Mouse (Mus musculus) 3T3-L1 (cell line): ENCODE data around the gene Phf14.
A peak's percentile ranks its signal among the peaks of the same experiment; 100 is the strongest.
"Not testable (repeated sequence)": the region's sequence is repeated elsewhere in the genome, so short reads cannot be mapped to it uniquely, and the experiment has no call there.

Experiments used
- DNase-seq: peaks from one replicate; pipeline ENCODE4 v3.0.0-alpha.2; 2015; ENCODE audit warnings: low read depth, low spot score

Phf14 gene

GRCm38 (mm10) chr6:11907269-11908032, at the start of gene Phf14, which contains the start of gene Ndufa4:
Phf14 (plus strand) TSS chr6:11907809.
Ndufa4 (minus strand) TSS chr6:11907497.
- DNase-seq = peak; percentile 96

DNA sequence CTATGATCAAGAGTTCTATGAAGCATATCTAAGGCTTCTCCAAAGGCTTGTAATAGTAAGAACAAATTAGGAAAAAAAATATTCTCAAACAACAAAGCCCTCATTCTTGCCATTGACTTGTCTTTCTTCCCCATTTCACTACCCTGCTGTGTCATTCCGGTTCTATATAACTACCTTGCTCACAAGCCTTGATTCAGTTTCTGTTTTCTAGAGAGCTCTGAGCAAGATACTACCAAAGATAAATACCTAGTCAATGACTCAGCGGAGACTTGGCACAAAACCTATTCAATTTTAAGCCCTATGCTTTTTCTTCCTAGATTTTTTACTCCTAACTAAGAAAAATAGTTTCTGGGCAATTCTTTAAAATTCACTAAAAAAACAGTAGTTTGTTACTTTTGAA, 32.2 kb upstream of the Phf14 start:
- DNase-seq = not testable (repeated sequence)

DNA sequence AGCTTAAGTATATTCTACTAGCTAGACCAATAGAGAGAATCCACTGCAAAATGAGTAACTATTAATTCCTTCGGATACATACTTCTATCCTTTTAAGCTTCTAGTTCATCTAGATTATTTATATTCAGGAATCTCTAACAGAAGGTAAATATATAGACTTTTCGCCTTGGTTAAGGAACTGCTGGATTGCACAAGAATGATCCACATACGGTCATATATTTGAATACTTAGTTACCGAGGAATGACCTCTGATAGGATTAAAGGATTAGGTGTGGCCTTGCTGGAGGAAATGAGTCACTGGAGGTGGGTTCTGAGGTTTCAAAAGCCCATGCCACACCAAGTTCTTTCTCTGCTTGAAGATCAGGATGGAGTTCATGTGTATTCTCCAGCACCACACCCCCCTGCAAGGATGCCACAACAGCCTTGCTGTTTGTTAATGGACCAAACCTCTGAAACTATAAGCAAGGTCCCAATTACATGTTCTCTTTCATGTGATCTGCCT, 6.7 kb upstream of the Phf14 start:
- peak; percentile 40 for DNase-seq

- peak; percentile 77 for DNase-seq
Measured at GRCm38 (mm10) chr6:11906890-11907268, 730 bp upstream of the Phf14 start.

DNA sequence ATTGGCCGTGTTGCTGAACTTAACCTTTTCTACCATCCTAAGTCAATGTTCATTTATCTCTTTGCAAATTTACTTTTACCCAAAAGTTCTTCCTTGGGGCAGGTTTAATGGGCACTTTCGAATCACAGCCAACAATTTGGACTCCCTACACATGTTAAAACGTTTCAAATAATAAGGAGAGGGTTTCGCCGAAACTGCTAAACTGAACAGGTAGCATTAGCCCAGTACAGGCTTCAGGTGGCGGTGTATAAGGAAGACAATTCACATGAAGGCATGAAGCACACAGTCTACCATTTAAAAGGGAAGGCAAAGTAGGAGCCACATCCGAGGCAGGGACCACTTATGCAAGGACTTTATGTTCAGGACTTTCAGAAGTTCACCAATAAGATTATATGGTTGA, 561 bp downstream of the Phf14 start:
- no peak for DNase-seq

GRCm38 (mm10) chr6:11925496-11926041, 18.0 kb downstream of the Phf14 start:
- peak; percentile 94 for DNase-seq

DNA sequence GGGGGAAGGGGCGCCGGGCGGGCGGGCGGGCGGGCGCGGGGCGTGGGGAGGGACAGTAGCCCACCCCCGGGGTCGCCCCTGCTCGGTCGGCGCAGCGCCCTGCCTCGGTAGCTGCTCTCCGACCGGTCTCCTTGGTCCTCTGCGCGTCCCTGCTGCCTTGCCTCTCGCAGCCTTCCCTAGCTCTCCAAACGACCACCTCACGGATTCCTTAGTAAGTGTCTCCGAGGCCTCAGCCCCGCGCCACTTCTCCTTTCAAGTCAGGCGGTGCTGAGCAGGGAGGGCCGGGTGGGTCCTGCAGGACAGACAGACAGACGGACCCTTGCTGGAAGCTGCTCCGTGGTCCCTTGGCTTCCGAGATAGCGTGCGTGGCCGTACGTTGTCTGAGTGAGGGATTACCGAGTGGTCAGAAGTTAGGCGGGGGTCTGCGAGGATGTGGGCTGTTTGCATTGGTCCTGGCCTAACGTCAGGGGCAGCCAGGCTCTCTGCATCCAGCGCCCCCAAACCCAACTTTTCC, 18.5 kb downstream of the Phf14 start:
- DNase-seq = peak; percentile 54

- DNase-seq = no peak
Measured at GRCm38 (mm10) chr6:11927485-11927884, 19.9 kb downstream of the Phf14 start.

GRCm38 (mm10) chr6:11933403-11933802, 25.8 kb downstream of the Phf14 start:
- DNase-seq = no peak

DNA sequence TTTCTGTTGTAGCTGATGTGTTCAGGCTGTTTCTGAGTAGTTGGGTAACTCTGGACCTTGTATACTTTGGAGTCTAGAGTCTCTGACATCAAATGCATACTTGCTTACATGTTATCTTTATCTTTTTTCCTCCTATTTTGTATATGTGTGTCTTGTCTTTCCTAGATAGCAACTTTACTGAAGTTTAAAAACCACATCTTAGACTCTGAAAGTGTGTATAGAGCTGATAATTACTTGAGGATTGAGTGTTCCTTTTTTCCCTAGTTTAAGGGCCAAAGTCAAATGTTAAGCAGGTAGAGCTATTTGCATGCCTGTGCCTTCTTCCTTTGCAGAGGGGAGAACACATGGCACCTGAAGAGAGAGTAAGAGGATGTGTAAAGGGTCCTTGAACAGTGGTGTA, 33.3 kb downstream of the Phf14 start:
- DNase-seq = no peak

DNA sequence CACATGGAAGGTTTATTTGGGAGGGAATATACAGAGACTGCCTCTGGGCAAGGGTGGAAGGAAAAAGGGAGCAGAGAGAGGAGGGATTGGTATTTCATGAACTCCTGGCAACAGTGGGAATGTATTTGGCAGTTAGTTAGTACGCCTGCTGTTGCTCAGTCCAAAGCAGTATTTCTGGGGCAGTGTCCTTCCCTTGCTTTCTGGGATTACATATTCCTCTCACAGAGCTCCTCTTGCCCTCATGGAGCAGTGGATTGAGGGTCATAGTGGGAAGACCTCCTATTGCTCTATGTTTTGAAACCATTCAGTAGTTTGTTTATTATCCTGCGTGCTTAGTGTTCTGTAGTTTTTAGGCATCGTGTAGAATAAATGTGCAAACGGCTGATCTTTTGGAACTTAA, 34.5 kb downstream of the Phf14 start:
- DNase-seq = no peak

DNA sequence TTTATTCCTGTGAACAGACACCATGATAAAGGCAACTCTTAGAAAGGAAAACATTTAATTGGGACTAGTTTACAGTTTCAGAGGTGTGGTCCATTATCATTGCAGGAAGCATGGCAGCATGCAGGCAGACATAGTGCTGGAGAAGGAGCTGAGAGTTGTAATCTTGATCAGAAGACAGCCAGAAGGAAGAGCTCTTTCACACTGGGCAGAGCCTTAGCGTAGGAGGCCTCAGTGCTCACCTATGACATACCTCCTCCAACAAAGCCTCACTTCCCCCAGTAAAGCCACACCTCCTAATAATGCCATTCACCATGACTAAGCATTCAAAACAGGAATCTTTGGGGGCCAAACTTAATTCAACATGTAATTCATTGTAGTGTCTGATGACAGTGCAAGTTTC, 40.5 kb downstream of the Phf14 start:
- DNase-seq = no peak

DNA sequence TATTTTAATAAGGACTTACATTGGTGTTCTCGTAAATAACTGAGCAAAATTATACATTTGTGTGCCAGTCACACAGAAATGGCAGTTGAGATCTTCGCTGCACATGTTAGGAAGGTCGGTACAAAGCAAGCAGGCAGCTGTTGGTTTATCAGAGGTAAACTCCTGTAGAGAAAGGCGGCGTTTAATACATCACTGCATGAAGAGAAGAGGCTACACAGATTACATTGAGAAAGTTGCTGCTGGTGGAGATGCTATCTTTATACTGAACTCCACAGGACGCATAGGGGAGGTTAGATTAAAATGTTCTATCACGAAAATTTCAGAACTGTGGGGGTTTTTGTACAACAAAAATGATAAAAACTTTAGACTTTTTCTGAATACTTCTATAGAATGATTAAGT, 52.6 kb downstream of the Phf14 start:
- no peak for DNase-seq

GRCm38 (mm10) chr6:11993782-11994181, 86.2 kb downstream of the Phf14 start:
- no peak for DNase-seq

DNA sequence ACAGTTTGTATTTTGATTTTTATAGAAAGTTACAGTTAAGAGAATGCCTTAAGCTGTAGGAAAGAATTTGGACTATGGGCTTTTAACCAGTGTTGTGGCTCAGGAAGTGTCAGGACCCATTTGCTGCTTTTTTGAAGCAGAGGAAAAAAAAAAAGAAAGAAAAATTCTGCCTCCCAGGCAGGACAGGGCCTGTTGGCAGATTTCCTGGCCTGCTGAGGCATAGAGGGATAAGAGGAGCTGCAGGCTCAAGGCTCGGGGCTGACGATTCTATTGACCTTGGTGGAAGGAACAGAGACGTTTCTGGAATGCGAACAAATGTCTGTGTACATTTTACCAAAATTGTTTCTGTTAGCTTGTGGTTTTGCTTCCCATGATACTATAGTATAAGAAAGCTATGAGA, 91.0 kb downstream of the Phf14 start:
- DNase-seq = peak; percentile 15

DNA sequence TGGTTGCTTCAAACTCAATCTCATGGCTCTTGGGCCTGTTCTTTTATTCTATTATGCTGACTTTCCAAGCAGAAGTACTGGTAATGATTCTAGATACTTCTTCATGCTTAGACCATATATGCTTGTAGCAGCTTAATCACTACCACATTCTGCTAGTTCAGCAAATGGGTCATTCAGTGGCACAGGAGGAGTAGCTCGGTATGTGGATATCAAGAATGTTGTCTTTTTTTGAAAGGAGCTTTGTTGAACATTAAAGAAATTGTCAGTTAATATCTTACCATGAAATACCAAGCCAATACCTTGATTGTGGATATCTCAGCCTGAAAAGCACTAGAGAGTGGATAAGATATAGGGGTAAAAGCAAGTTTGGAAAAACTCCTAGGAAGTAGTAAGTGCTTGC, 91.9 kb downstream of the Phf14 start:
- DNase-seq = no peak

- DNase-seq = no peak
Measured at GRCm38 (mm10) chr6:12005455-12005854, 97.8 kb downstream of the Phf14 start.

DNA sequence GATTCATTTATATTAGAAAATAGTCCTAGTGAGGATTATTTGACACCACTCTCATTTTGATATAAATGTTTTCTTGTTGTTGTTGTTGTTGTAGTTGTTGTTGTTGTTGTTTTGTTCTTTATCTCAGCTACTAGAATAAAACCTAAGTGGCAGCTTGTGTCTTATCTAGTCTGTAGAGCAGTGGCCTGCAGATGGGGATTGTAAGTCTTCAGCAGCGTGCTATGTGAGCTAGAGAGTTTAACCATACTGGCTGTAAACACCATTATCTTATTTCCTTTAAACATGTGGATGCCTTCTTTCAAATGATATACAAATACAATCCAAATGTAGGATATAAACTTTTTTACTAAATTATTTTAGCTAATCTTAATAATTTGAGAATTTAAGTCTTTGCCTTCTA, 98.4 kb downstream of the Phf14 start:
- no peak for DNase-seq

- DNase-seq = no peak
Measured at GRCm38 (mm10) chr6:12012103-12012502, 104.5 kb downstream of the Phf14 start.

DNA sequence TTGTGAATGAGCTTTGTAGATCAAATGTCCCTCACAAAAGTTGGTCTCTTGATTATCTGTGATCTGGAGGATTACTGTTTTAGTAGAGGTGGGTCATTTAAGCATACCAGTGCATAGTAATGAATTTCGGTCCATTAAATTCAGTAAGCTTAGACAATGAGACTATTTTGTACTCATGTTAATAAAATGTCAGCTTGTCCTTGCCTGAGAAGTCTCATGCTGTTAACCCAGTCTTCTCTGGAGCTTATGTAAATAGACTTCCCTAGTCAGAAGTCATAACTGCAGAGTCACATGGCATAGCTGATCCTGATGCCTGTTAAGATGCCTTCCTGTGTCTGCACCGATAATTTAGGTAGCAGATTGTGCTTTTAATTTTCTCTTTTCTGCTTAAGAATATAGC, 106.4 kb downstream of the Phf14 start:
- DNase-seq = no peak

DNA sequence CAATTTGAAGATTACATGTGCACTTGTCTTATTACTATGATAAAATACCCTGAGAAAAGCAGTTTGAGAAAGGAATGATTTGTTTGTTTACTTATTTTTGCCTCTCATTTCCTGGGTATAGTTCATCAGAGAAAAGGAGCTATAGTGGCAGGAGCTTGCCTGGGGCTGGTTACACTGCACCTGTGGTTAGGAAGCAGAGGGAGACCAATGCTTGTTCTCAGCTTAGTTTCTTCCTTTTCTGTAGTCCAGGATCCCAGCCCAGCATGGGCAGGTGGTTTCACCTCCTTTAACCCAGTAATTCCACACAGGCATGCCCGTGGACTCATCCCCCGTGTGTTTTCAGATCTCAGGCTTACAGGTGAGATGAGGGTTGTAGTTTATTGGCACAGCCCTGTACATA, 107.1 kb downstream of the Phf14 start:
- no peak for DNase-seq

DNA sequence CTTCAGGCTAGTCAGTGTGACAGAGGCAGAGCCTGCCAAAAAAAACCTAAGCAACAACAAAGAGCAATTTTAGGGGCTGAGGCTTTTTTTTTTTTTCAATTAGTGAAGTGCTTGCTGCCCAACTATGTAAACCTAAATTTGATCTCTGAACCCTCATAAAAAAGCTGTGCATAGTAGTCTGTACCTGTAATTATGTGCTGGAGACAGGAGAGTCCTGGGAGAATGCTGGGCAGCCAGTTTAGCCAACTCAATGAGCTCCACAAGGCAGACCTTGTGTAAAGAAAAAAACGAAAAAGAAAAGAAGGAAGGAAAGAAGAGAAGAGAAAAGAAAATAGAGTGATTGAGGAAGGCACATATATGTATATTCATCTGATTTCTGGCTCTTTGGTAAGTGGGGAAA, 112.1 kb downstream of the Phf14 start:
- DNase-seq = no peak

DNA sequence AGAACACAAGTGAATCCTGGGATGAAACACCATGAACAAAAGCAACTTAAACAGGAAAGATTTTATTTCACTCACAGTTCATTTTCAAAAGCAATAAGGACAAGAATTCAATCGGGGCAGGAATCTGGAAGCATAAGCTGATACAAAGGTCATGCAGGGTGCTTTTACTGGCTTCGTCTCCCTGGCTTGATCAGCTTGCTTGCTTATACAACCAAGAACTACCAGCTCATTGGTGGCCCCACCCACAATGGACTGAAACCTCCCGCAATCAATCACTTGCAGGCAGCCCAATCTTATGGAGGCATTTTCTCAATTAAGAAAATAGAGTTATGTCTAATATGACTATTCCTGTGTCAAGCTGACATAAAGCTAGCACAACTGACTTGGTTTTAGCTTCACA, 112.5 kb downstream of the Phf14 start:
- DNase-seq = no peak
